Mouse (Mus musculus): ENCODE measurements at regions not wholly inside any gene's neighbourhood (a gene's known extent, or its start where the extent isn't known, plus 50 kb on each side); places are given as distances from the start of the nearest gene placed in this dataset.

DNA sequence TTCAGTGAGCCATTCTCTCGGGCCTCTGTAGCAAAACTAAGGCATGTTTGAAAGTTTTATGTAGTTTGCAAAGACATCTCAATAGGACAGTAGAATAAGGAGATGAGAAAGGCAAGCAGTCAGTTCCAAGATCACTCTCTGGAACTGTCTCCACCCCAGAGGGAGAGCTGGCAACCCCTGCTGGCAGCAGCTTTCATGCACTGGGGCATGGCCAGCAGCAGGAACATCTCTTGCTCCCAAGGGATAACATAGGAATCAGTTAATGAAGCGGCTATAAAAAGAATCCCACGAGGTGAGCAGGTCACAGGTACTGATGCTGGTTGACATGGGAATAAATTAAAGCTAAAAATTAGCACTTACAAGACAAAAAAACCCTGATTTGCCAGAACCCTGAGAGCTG, 55.1 kb upstream of the Stac start:
- no peak for TF ChIP-seq POLR2A (IDR thresholded peaks at IDR 0.05; ENCODE audit: borderline replicate concordance, extremely low read depth, insufficient read depth, insufficient read length)
- no peaks in the 10 kb centered on the region for H3K27me3 ChIP-seq (ENCODE audit: control insufficient read depth, insufficient read depth, low read length)
- H3K27ac ChIP-seq (replicated peaks; ENCODE audit: low read depth, low read length): no peak overlapping the region
- H3K9me3 ChIP-seq (ENCODE audit: control insufficient read depth, low read length): no peaks in the 10 kb centered on the region
- no peak for DNase-seq (ENCODE audit: low spot score)
- no peaks in the 10 kb centered on the region for H3K36me3 ChIP-seq (ENCODE audit: control insufficient read depth, insufficient read depth, low read length)
- H3K4me1 ChIP-seq (ENCODE audit: control insufficient read depth, insufficient read depth, low read length): 0 out of 2 replicates have a peak, but pooled peaks cover under 1% of the 10 kb centered on the region
- H3K9ac ChIP-seq (ENCODE audit: low read depth, low read length, severe bottlenecking): no peak overlapping the region
- H3K4me2 ChIP-seq (replicated peaks; ENCODE audit: low read depth, low read length, severe bottlenecking): no peak overlapping the region
- H3K4me3 ChIP-seq (replicated peaks; ENCODE audit: low read length): no peak overlapping the region
- ATAC-seq (ENCODE audit: low FRiP score, low read depth): no peak
- 45% methylated on average over 3 of the region's 3 CpGs for WGBS

All from limb, embryonic 14.5 days (tissue).